In genomic region chr1:135698046-135698445, GRCm38 (mm10) we compare ENCODE assay signal across 13 mouse cellular contexts. TPM values are rescaled to one million over a fixed set of nuclear protein-coding genes. Genes with fewer than 3 reads are reported as not detected.
DNase-seq lines count a peak whose midpoint lies in the region; ATAC-seq lines count a peak whose summit lies in the region.
"Had no signal": no experiment of that assay in that cellular context is flagged by ENCODE, and none has a peak within 500 bp of the region (broad histone marks: within the 10 kb centered on the region; RNA-seq: fewer than 3 reads in every experiment).

No protein-coding gene starts in this region.

- H3K27me3 ChIP-seq in heart, embryonic 13.5 days (replicated peaks), result no peaks in the 10 kb centered on the region
- H3K27me3 ChIP-seq in hindbrain, embryonic 14.5 days (ENCODE audit: control insufficient read depth, insufficient read depth, low read length), result peaks cover 4% of the 10 kb centered on the region; the same call in 1 of the 2 replicates

- H3K4me1 ChIP-seq in heart, embryonic 13.5 days, result peaks cover 32% of the 10 kb centered on the region
- peaks cover 2% of the 10 kb centered on the region; the same call in 1 of the 2 replicates for H3K4me1 ChIP-seq in hindbrain, embryonic 14.5 days (replicated peaks; ENCODE audit: control insufficient read depth, insufficient read depth, low read length)

- no peak overlapping the region for H3K27ac ChIP-seq in heart, embryonic 13.5 days (replicated peaks)
- 0 out of 2 replicates have a peak overlapping the region, but pooled peaks have one; percentile 5 for H3K27ac ChIP-seq in hindbrain, embryonic 14.5 days

- H3K36me3 ChIP-seq in heart, embryonic 13.5 days, result no peaks in the 10 kb centered on the region
- H3K36me3 ChIP-seq in hindbrain, embryonic 14.5 days (replicated peaks; ENCODE audit: control insufficient read depth, insufficient read depth), result no peaks in the 10 kb centered on the region

- DNase-seq in heart, adult 11 months, result no peak
- peak; percentile 62 for DNase-seq in testis, postnatal 10 days (ENCODE audit: low spot score)
- DNase-seq in testis, postnatal 14 days (ENCODE audit: low spot score), result no peak
- no peak for DNase-seq in hindbrain, embryonic 14.5 days (ENCODE audit: low spot score)
- no peak for DNase-seq in layer of hippocampus, postnatal 25 days (ENCODE audit: extremely low spot score in 1 of 2, low spot score in 1 of 2)
- DNase-seq in adrenal gland, postnatal 25 days, result no peak
- DNase-seq: adrenal gland, postnatal 10 days; cerebellum, adult 11 months; kidney, adult 8-10 months; lung, postnatal 10 days; thymus, postnatal 36 days had no signal

- peak overlapping the region; percentile 48; the same call in 1 of the 2 replicates for H3K4me3 ChIP-seq in heart, embryonic 13.5 days
- no peak overlapping the region for H3K4me3 ChIP-seq in hindbrain, embryonic 14.5 days (replicated peaks; ENCODE audit: low read length)

- peak overlapping the region; percentile 77; the same call in 1 of the 2 replicates for H3K4me2 ChIP-seq in heart, embryonic 13.5 days
- peak overlapping the region; percentile 64 for H3K4me2 ChIP-seq in hindbrain, embryonic 14.5 days (replicated peaks)

- WGBS in heart, embryonic 13.5 days, result 29% methylated on average over 6 of the region's 6 CpGs
- 31% methylated on average over 6 of the region's 6 CpGs for WGBS in hindbrain, embryonic 14.5 days

- no peak for ATAC-seq in heart, embryonic 13.5 days (ENCODE audit: extremely low read depth, insufficient number of reproducible peaks, low FRiP score, low TSS enrichment)
- ATAC-seq in hindbrain, embryonic 14.5 days (ENCODE audit: low FRiP score), result no peak
- ATAC-seq in megakaryocyte progenitor cell, adult 5-6 weeks (replicated peaks; ENCODE audit: poor library complexity), result no peak

- H3K9ac ChIP-seq in heart, embryonic 13.5 days, result 0 out of 2 replicates have a peak overlapping the region, but pooled peaks have one; percentile 40
- H3K9ac ChIP-seq in hindbrain, embryonic 14.5 days, result 0 out of 2 replicates have a peak overlapping the region, but pooled peaks have one; percentile 18

- peaks cover 3% of the 10 kb centered on the region; the same call in 1 of the 2 replicates for H3K9me3 ChIP-seq in heart, embryonic 13.5 days
- H3K9me3 ChIP-seq in hindbrain, embryonic 14.5 days (ENCODE audit: control insufficient read depth, low read length), result no peaks in the 10 kb centered on the region

RNA-seq across cellular contexts. Expression of gene Csrp1, which starts 21.8 kb away (rescaled TPM):
- polyA plus RNA-seq in heart, embryonic 13.5 days (2015; fragmentation: Nextera tagmentation; extraction: Ambion mirVana), result 207 and 208 TPM in 2 replicates
- polyA plus RNA-seq in hindbrain, embryonic 14.5 days (2014; fragmentation: Nextera tagmentation; extraction: Ambion mirVana), result 21.7 and 22.1 TPM in 2 replicates
- total RNA-seq in layer of hippocampus, postnatal 25 days (2021), result 100 to 1,000 TPM; 197 to 219 TPM
- 43.2 and 52.1 TPM in 2 replicates for total RNA-seq in adrenal gland, postnatal 25 days (2021)
- total RNA-seq in megakaryocyte progenitor cell, adult 5-6 weeks (2015), result 103 and 106 TPM in 2 replicates
- total RNA-seq in megakaryocyte progenitor cell, adult 5-6 weeks (2017), result 104 and 113 TPM in 2 replicates
